Mouse (Mus musculus) liver, embryonic 18 days (tissue): ENCODE measurements around the gene Rgs19. TPM values are rescaled to one million over a fixed set of nuclear protein-coding genes. Genes with fewer than 3 reads are reported as not detected.

Experiments used
- polyA plus RNA-seq: library from polyadenylated mRNA; depleted of rRNA; stranded (reverse); fragments of >200 nt; gene quantifications from 2 replicates; pipeline ENCODE4 v1.2.3, GENCODE M21; 2012; rRNA removed

Rgs19 gene
- 31.3 and 37.0 TPM in 2 replicates for polyA plus RNA-seq

GRCm38 (mm10) chr2:181693339-181694280 is at the start of gene Rgs19:
Gene Rgs19, minus strand, starts transcription at chr2:181693977.

GRCm38 (mm10) chr2:181714903-181715326 is 21.1 kb upstream of the Rgs19 start, which contains the start of gene Oprl1:
Gene Oprl1, plus strand, starts transcription at chr2:181715016.

DNA sequence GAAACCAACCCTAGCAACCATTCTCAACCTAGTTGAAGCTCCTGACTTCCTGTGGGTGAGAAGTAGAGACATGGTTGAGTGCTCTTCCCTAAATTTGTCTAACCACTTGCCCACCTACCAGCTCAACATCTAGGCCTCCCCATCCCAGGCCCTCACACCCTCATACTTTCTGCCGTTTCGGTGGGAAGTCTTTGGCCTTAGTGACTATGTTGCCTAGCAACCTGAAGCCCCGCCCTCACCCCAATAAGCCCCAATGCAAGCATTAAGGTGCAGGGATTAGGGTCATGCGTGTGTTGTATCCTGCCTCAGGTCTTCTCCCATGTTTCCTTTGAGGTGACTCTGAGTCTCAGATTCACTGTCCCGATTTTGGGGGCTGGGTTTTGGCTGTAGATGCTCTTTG is 4.5 kb upstream of the Rgs19 start, which contains the start of gene Lkaaear1:
Gene Lkaaear1, minus strand, starts transcription at position 202 of the 400 bp plus-strand sequence.

GRCm38 (mm10) chr2:181679951-181680715 is 13.6 kb downstream of the Rgs19 start, which contains the start of gene Tcea2:
Gene Tcea2, plus strand, starts transcription at chr2:181680310.

DNA sequence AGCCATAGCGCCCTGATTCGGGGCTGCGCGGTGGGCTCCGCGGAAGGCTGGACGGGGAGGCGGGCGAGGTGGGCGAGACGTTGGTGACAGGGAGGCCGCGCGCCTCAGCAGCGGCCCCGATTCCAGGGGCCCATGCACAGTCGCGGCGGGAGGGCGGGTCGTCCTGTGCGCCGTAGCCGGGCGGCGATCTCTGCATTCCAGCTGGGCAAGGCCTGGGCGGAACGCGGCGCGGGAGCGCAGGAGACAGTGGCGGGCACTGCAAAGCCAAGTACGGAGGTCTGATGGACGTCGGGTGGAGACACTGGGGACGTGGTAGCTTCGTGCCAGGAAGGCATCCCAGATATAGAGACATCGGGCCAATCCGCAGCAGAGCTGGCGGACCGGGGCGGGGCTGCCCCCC is 22.5 kb downstream of the Rgs19 start, which contains the start of gene Sox18:
Gene Sox18, minus strand, starts transcription at position 315 of the 400 bp plus-strand sequence.

GRCm38 (mm10) chr2:181656734-181657133 is 37.0 kb downstream of the Rgs19 start, which contains the start of gene Gm29797:
Gene Gm29797, plus strand, starts transcription at chr2:181657034.

Other genes starting within 250 kb of the Rgs19 start
- gene Zbtb46, start 234.6 kb downstream of the Rgs19 start, polyA plus RNA-seq = 2.8 and 3.5 TPM in 2 replicates
- gene Abhd16b, start 200.8 kb downstream of the Rgs19 start, polyA plus RNA-seq = not detected in 2 replicates
- gene Tpd52l2, start 196.8 kb downstream of the Rgs19 start, polyA plus RNA-seq = 32.5 and 33.9 TPM in 2 replicates
- 14.9 and 17.4 TPM in 2 replicates for gene Dnajc5, start 173.5 kb downstream of the Rgs19 start, polyA plus RNA-seq
- 40.3 and 46.7 TPM in 2 replicates for gene Uckl1, start 109.1 kb downstream of the Rgs19 start, polyA plus RNA-seq
- 17.8 and 22.9 TPM in 2 replicates for gene Prpf6, start 102.1 kb downstream of the Rgs19 start, polyA plus RNA-seq
- gene Zfp512b, start 101.2 kb downstream of the Rgs19 start, polyA plus RNA-seq = 12.5 and 13.4 TPM in 2 replicates
- 3.4 and 3.6 TPM in 2 replicates for gene Samd10, start 94.8 kb downstream of the Rgs19 start, polyA plus RNA-seq
- gene Gm29797, start 36.9 kb downstream of the Rgs19 start, polyA plus RNA-seq = 0.06 TPM in 1 of 2 replicates, not detected in the other
- gene Sox18, start 22.3 kb downstream of the Rgs19 start, polyA plus RNA-seq = 7.6 and 7.7 TPM in 2 replicates
- gene Tcea2, start 13.7 kb downstream of the Rgs19 start, polyA plus RNA-seq = 4.4 and 5.1 TPM in 2 replicates
- not detected in 2 replicates for gene Lkaaear1, start 4.5 kb upstream of the Rgs19 start, polyA plus RNA-seq
- 0.10 and 0.14 TPM in 2 replicates for gene Oprl1, start 21.0 kb upstream of the Rgs19 start, polyA plus RNA-seq
- 0.01 TPM in 1 of 2 replicates, not detected in the other for gene Myt1, start 69.4 kb upstream of the Rgs19 start, polyA plus RNA-seq
- gene Pcmtd2, start 143.9 kb upstream of the Rgs19 start, polyA plus RNA-seq = 12.0 and 13.5 TPM in 2 replicates
- 8.8 and 9.3 TPM in 2 replicates for gene Polr3k, start 170.4 kb upstream of the Rgs19 start, polyA plus RNA-seq